Mouse (Mus musculus) small intestine, adult 2 months (tissue): Measurements from ENCODE around the gene Scarb1.

Experiments used
- CTCF ChIP-seq: fragments of 200-500 bp; IDR thresholded peaks from 2 replicates; pipeline ENCODE4 v1.5.1; 2012; ENCODE audit warnings: low read depth, mild to moderate bottlenecking, control low read depth, inconsistent platforms, low read length, moderate library complexity, mixed read lengths; ENCODE audit not compliant: insufficient replicate concordance, insufficient read length; ENCODE audit errors: extremely low read depth
- POLR2A ChIP-seq: fragments of 200-500 bp; IDR thresholded peaks from 2 replicates; pipeline ENCODE4 v1.6.1; 2012; ENCODE audit warnings: low read depth, mild to moderate bottlenecking, control low read depth, inconsistent platforms, low read length, moderate library complexity

GRCm38 (mm10) chr5:125276765-125277164, 64.1 kb downstream of the Scarb1 start:
- TF ChIP-seq CTCF (no peak), POLR2A (no peak)
